Mouse (Mus musculus) ES-E14 (cell line): ENCODE data around the gene Gm42791. TPM values are rescaled to one million over a fixed set of nuclear protein-coding genes. Genes with fewer than 3 reads are reported as not detected.

ENCODE experiments used
- DNase-seq: peaks from one replicate; pipeline ENCODE4 v3.0.0-alpha.2; 2013; ENCODE audit warnings: low read depth, low spot score
- H3K27ac ChIP-seq: 2 replicates; pipeline ENCODE4 v1.5.1; 2012; ENCODE audit warnings: low read depth, mild to moderate bottlenecking, low read length, moderate library complexity, mixed read lengths; ENCODE audit not compliant: poor library complexity, insufficient read depth, severe bottlenecking
- H3K36me3 ChIP-seq: 2 replicates; pipeline ENCODE4 v1.6.1; 2012; ENCODE audit warnings: mild to moderate bottlenecking, low read length, moderate library complexity, mixed read lengths; ENCODE audit not compliant: control insufficient read depth, poor library complexity, insufficient read depth, severe bottlenecking
- H3K4me1 ChIP-seq, 2 experiments: fragments of 150-350 bp in 1 of 2; sonication (generic) in 1 of 2; 2 replicates each; pipeline ENCODE4 v1.6.1; 2012; ENCODE audit warnings: low read length in 2 of 2, mild to moderate bottlenecking in 1 of 2, mixed read lengths in 1 of 2; ENCODE audit not compliant: control insufficient read depth in 2 of 2, insufficient read depth in 2 of 2, poor library complexity in 1 of 2
- H3K4me3 ChIP-seq, 2 experiments: fragments of 150-350 bp in 1 of 2; sonication (generic) in 1 of 2; 2 replicates each; pipeline ENCODE4 v1.5.1; 2012; ENCODE audit warnings: low read length in 2 of 2, low read depth in 1 of 2, mild to moderate bottlenecking in 1 of 2, mixed read lengths in 1 of 2; ENCODE audit not compliant: insufficient read depth in 1 of 2, poor library complexity in 1 of 2, severe bottlenecking in 1 of 2
- H3K9ac ChIP-seq: 2 replicates; pipeline ENCODE4 v1.6.1; 2012; ENCODE audit warnings: low read depth, mild to moderate bottlenecking, low read length, mixed read lengths; ENCODE audit not compliant: poor library complexity, insufficient read depth, severe bottlenecking
- H3K9me3 ChIP-seq: fragments of 150-350 bp; sonication (generic); 2 replicates; pipeline ENCODE4 v1.6.1; 2012; ENCODE audit warnings: low read depth, mild to moderate bottlenecking, low read length; ENCODE audit not compliant: control insufficient read depth, insufficient read depth
- CHD2 ChIP-seq: IDR thresholded peaks from 2 replicates; pipeline ENCODE4 v1.6.1; 2014; ENCODE audit warnings: mild to moderate bottlenecking, low read depth, low read length, inconsistent platforms
- HCFC1 ChIP-seq: IDR thresholded peaks from 2 replicates; pipeline ENCODE4 v1.6.1; 2012; ENCODE audit warnings: low read length, inconsistent platforms, borderline replicate concordance; ENCODE audit not compliant: insufficient read depth
- MAFK ChIP-seq: IDR thresholded peaks from 2 replicates; pipeline ENCODE4 v1.6.1; 2014; ENCODE audit warnings: mild to moderate bottlenecking, low read depth, low read length, inconsistent platforms; ENCODE audit not compliant: insufficient read depth
- ZC3H11A ChIP-seq: IDR thresholded peaks from 2 replicates; pipeline ENCODE4 v1.6.1; 2012; ENCODE audit warnings: low read depth, mild to moderate bottlenecking, inconsistent platforms, low read length, borderline replicate concordance
- ZNF384 ChIP-seq: IDR thresholded peaks from 2 replicates; pipeline ENCODE4 v1.6.1; 2012; ENCODE audit warnings: low read depth, low read length, inconsistent platforms
- in situ Hi-C, 2 experiments: fragments of 600-800 bp; cut with MboI; formaldehyde crosslinking; loops; one replicate each; pipeline ENCODE4 v1.15.1; 2025; ENCODE audit warnings: low sequenced_read_pairs in 2 of 2, inconsistent platforms in 1 of 2; ENCODE audit not compliant: unreplicated experiment in 2 of 2
- total RNA-seq: library from RNA; depleted of rRNA; stranded (reverse); fragments of 300-350 nt; gene quantifications from 2 replicates; pipeline ENCODE4 v1.2.3, GENCODE M21; 2012

Gene Gm42791
- total RNA-seq, 1 experiment = not detected

DNA sequence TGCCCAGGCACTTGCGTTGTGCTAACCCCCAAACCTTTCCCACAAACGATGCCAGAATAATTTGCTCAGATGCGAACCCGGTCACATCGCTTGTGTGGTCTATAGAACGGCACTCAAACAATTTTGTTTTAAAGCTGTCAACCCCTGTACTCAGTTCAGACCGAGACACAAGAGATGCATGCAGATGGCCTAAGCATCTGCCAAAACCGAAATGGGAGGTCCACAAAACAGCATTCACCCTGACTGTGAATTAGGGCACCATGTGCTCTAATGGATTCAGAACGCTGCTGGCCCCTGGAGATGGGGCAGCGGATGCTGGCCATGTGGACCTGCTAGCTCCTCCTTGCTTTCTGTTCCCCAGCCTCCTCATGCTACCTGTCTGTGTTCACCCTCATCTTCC lies 53.1 kb downstream of the Gm42791 start:
- Histone ChIP-seq H3K4me3 (no peak overlapping the region), H3K9me3 (no peaks in the 10 kb centered on the region), H3K4me1 (peaks cover 1 to 8% of the 10 kb centered on the region in 2 experiments; a peak in 2 of 4 replicates), H3K36me3 (no peaks in the 10 kb centered on the region), H3K9ac (no peak overlapping the region), H3K27ac (no peak overlapping the region)
- TF ChIP-seq HCFC1 = no peak
- no peak for TF ChIP-seq ZNF384
- TF ChIP-seq CHD2 = no peak
- in situ Hi-C loops = no loop called here
- DNase-seq = no peak

DNA sequence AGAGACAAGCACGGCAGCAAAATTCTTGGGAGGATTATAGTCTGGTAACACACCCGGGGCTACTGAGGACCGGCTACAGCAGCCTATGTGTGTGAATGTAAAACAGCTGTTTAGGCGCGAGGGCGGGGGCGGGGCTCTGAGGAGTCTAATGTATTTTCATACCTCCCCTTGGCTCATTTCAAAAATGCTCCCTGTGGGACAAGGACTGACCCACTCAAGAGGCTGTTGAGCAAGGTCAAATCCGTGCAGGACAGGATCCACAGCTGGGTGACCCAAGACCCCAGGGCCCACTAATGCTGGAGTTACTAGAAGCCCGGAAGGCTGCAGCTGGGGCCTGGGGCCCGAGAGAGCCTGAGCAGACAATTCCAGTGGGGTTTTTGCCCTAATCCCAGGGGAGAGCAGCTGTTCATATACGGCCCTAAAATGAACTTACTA lies 55.0 kb downstream of the Gm42791 start:
- H3K4me3 ChIP-seq = no peak overlapping the region
- H3K27ac ChIP-seq = no peak overlapping the region
- in situ Hi-C loops = no loop called here
- H3K9ac ChIP-seq = no peak overlapping the region
- no peaks in the 10 kb centered on the region for H3K9me3 ChIP-seq
- DNase-seq = no peak
- H3K4me1 ChIP-seq = peaks cover 1 to 11% of the 10 kb centered on the region in 2 experiments; a peak in 2 of 4 replicates
- TF ChIP-seq HCFC1 (no peak), CHD2 (no peak), ZNF384 (no peak), MAFK (no peak), ZC3H11A (no peak)
- H3K36me3 ChIP-seq = no peaks in the 10 kb centered on the region

DNA sequence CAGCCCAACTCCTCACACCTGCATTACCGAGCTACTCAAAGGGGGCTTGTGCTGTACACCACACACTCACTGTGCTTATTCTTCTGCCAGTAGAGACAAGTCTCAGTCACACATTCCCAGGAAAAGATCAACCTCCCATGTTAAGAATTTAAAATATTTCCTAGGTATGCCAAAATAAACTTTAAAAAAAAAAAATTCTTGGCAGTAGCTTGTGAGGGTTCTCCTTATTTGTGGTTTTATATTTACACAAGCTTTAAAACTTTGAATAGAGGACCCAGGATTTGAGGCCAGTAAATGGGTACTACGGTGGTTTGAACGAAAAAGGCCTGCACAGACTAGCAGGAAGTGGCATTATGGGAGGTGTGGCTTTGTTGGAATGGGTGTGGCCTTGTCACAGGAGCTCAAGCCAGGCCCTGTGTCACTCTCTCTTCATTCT lies 58.4 kb downstream of the Gm42791 start:
- peaks cover 1 to 18% of the 10 kb centered on the region in 2 experiments; a peak in 2 of 4 replicates for H3K4me1 ChIP-seq
- no peaks in the 10 kb centered on the region for H3K36me3 ChIP-seq
- no peak overlapping the region for H3K9ac ChIP-seq
- TF ChIP-seq HCFC1 = no peak
- TF ChIP-seq CHD2 = no peak
- no peak for TF ChIP-seq ZNF384
- TF ChIP-seq ZC3H11A = no peak
- no peak for TF ChIP-seq MAFK
- no peak overlapping the region for H3K27ac ChIP-seq
- no peak overlapping the region for H3K4me3 ChIP-seq
- DNase-seq = no peak
- no peaks in the 10 kb centered on the region for H3K9me3 ChIP-seq
- in situ Hi-C loops = no loop called here

DNA sequence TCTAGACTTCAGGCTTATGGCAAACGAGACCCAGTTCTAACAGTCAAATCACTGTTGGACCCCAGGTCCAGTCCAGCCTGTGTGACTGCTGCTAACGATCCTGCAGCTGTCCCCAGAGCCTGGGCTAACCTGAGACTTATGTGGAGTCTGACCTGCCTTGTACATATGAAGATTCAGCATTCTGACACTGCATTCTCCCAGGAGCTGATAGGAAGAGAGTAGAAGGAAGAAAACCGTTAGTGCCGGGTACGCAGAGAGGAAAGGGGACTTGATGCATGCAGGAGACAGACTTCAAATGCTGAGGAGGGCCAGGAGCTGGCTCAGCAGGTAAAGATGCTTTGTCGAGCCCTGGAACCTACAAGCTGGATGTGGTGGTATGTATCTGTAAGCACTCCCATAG lies 59.1 kb downstream of the Gm42791 start:
- H3K27ac ChIP-seq = no peak overlapping the region
- peaks cover 1 to 22% of the 10 kb centered on the region in 2 experiments; a peak in 2 of 4 replicates for H3K4me1 ChIP-seq
- no peak overlapping the region for H3K4me3 ChIP-seq
- no peak for DNase-seq
- H3K9me3 ChIP-seq = no peaks in the 10 kb centered on the region
- H3K36me3 ChIP-seq = no peaks in the 10 kb centered on the region
- H3K9ac ChIP-seq = no peak overlapping the region
- TF ChIP-seq ZC3H11A = no peak
- TF ChIP-seq ZNF384 = no peak
- no peak for TF ChIP-seq CHD2
- no peak for TF ChIP-seq HCFC1
- no peak for TF ChIP-seq MAFK
- in situ Hi-C loops = no loop called here
